Mouse (Mus musculus) erythroblast, embryonic 14.5 days (primary cell): Measurements from ENCODE around the gene Nhej1. TPM values are rescaled to one million over a fixed set of nuclear protein-coding genes. Genes with fewer than 3 reads are reported as not detected.
A peak's percentile ranks its signal among the peaks of the same experiment; 100 is the strongest.

Experiments
- H3K27me3 ChIP-seq: 2 replicates; pipeline ENCODE4 v1.6.1; 2012; ENCODE audit warnings: inconsistent platforms; ENCODE audit not compliant: control insufficient read depth
- H3K36me3 ChIP-seq: 2 replicates; pipeline ENCODE4 v1.6.1; 2012; ENCODE audit warnings: mild to moderate bottlenecking, inconsistent platforms; ENCODE audit not compliant: control insufficient read depth
- H3K4me1 ChIP-seq: 2 replicates; pipeline ENCODE4 v1.6.1; 2012; ENCODE audit warnings: inconsistent platforms; ENCODE audit not compliant: control insufficient read depth
- H3K4me3 ChIP-seq: replicated peaks from 2 replicates; pipeline ENCODE3; 2012; ENCODE audit warnings: moderate library complexity, mild to moderate bottlenecking, inconsistent platforms
- H3K9me3 ChIP-seq: 2 replicates; pipeline ENCODE4 v1.6.1; 2012; ENCODE audit warnings: low read length, inconsistent platforms, mixed read lengths; ENCODE audit not compliant: control insufficient read depth
- GATA1 ChIP-seq: IDR thresholded peaks from 2 replicates; pipeline ENCODE4 v1.6.1; 2012; ENCODE audit warnings: low read length, inconsistent platforms, mixed read lengths
- TAL1 ChIP-seq: IDR thresholded peaks from 3 replicates; pipeline ENCODE4 v1.6.1; 2012; ENCODE audit warnings: low read length, inconsistent platforms, mixed read lengths
- polyA plus RNA-seq: library from polyadenylated mRNA; stranded (reverse); fragments of >175 nt; gene quantifications from 2 replicates; pipeline ENCODE4 v1.2.3, GENCODE M21; 2012

Nhej1 gene
- 0.05 and 0.08 TPM in 2 replicates for polyA plus RNA-seq

DNA sequence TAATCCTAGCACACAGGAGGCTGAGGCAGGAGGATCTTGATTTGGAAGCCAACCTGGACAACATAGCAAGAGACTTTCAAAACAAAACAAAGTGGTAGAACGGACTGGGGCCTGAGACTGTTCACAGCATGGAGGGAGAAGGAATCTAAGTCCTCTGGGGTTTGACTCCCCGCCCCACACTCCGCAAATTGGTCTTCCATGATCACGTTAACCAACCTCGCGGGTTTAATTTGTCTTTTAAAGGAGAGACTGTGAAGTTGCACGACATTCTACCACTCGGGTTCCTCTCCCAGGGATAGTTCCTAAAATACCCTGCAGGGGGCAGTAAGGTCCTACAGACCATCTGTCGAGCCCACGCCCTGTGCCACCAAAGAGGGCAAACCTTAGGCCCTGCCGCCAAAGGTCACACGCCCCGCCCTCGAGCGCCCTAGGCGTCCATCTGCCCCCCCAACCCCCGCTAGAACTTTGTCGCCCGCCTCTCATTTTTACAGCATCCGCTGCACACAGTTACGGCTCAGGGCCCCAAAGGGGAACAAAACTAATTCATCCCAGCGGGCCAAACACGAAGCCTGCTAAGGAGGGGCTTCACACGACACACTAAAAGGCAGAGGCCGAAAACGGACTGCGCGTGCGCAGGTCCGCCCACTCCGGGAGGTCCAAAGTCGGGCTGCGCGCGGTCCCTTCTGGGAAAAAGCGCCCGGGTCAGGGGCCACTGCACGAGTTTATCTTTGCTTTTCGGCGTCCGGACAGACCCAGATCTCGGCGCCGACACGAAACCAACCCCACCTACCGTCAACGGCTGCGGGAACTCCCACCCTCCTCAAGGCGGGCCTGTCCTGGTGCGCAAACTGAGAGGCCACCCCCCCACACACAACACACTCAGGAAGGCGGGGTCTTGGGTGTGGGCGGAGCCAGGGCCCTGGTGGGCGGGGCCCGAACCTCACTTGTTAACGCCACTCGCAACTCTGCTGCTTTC is at the start of gene Nhej1:
Gene Nhej1 (minus strand): TSS at position 855 of the 976 bp plus-strand sequence.
- peak within 1 kb of the TSS; percentile 82 for H3K4me3 ChIP-seq
- H3K27me3 ChIP-seq, result no peaks in the 10 kb centered on the region
- H3K9me3 ChIP-seq, result no peaks in the 10 kb centered on the region
- TF ChIP-seq GATA1 (no peak), TAL1 (no peak)
- H3K4me1 ChIP-seq, result peaks cover 29% of the 10 kb centered on the region
- peaks cover 9% of the 10 kb centered on the region for H3K36me3 ChIP-seq

DNA sequence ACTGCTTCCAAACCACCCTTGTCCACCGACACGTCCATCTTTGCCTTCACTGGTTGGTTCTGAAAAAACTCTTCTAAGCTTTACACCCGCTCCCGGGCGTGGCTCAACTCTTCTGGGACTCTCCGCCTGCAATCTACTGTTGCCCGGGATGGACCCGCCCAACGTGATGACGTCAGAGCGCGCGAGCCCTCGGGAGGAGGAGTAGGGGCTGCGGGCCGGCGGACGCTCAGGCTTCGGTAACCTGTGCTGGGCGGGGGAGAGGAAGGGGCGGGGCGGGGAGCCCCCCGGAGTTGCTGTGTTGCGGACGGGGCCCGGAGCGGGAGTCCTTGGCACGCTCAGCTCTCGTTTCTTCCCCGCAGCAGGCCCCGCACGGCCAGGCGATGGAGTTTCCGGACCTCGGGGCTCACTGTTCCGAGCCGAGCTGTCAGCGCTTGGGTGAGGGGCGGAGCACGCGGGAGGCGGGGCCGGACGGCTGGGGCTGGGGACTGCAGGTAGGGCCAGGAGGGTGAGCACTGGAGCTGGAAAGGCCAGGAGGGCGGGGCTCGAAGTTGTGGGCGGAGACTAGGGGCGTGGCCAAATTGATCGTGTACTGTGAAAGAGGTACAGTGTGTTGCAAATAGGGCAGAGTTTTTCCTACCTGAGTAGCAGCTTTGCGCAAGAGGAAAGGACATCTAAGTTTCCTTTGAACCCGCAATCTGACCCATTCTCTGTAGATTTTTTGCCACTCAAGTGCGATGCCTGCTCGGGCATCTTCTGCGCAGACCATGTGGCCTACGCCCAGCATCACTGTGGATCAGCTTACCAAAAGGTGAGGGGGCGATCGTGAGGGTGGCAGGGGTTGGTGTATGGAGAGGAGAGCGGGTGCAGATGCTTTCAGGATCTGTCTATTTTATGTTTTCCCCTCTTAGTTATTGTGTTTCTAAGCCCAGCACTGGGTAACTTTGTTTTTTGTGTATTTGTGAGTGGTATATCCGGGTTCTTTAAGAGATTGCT is 43.8 kb upstream of the Nhej1 start, which contains the start of gene Zfand2b:
Gene Zfand2b (plus strand): TSS at position 175 of the 993 bp plus-strand sequence.
- Histone ChIP-seq H3K27me3 (no peaks in the 10 kb centered on the region), H3K4me3 (peak within 1 kb of the TSS; percentile 86), H3K36me3 (peaks cover 49% of the 10 kb centered on the region), H3K9me3 (no peaks in the 10 kb centered on the region), H3K4me1 (peaks cover 69% of the 10 kb centered on the region)
- TF ChIP-seq GATA1, result no peak
- no peak for TF ChIP-seq TAL1

DNA sequence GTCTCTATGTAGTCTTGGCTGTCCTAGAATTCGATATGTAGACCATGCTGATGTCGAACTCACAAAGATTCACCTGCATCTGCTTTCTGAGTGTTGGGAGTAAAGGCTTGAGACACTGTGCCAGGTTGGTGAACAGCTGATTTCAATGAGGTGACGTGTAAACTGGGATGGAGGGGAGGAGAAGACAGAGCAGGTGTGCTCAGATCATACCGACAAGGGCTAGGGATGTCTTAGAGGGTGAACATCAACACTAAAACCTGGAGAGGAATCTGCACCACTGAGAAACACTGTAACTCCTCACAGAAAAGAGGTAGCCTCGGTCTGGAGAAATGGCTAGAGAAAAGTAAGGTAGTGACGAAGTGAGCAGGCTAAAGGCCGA is 43.1 kb upstream of the Nhej1 start:
- no peaks in the 10 kb centered on the region for H3K27me3 ChIP-seq
- peaks cover 5% of the 10 kb centered on the region; the same call in 1 of the 2 replicates for H3K9me3 ChIP-seq
- peaks cover 42% of the 10 kb centered on the region for H3K36me3 ChIP-seq
- TF ChIP-seq TAL1, result no peak
- no peak for TF ChIP-seq GATA1
- H3K4me3 ChIP-seq, result peak overlapping the region; percentile 86
- peaks cover 63% of the 10 kb centered on the region for H3K4me1 ChIP-seq

DNA sequence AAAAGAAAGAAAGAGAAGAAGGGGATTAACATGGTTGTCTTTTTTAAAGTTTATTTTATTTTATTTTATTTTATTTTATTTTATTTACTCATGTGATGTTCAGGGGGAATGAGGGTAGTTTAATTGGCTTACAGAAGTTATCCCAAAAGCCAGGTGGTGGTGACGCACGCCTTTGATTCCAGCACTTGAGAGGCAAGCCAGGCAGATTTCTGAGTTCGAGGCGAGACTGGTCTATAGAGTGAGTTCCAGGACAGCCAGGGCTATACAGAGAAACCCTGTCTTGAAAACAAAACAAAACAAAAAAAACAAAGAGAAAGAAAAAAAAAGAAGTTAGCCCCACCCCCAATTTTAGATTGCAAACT is 35.2 kb upstream of the Nhej1 start:
- Histone ChIP-seq H3K9me3 (peaks cover 6% of the 10 kb centered on the region; the same call in 1 of the 2 replicates), H3K4me1 (peaks cover 56% of the 10 kb centered on the region), H3K4me3 (no peak overlapping the region), H3K36me3 (peaks cover 3% of the 10 kb centered on the region; the same call in 1 of the 2 replicates), H3K27me3 (no peaks in the 10 kb centered on the region)
- TF ChIP-seq TAL1 (no peak), GATA1 (no peak)

DNA sequence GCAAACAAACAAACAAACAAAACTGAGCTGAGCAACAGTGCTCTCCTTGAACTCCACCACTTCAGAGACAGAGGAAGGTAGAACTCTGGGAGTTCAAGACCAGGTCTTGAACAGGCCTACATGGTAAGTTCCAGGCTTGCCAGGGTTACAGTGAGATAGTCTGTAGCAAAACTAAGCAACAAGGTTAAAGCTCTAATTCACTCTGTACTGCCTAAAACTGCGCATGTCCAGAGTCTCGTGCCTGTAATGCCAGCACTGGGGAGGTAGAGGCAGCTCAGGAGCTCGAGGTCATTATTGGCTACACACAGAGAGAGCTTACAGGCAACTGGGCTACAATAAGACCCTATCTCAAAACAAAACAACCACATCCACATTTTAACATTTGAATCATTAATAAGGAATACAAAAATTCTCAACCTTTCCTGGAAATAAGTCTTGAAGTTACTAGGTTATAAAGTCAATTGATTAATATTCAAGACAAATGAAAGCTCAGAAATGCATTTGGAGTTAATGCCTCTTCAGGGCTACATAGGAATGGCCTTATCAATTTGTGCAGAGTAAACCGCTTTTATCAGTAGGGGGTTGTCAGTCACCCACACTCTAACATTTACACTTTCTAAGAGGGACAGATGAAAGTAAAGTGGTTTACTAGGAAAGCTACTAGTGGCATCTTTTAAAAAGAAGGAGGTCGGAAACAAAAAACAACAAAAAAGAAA is 34.7 kb upstream of the Nhej1 start:
- H3K4me3 ChIP-seq, result peak overlapping the region; percentile 26
- peaks cover 3% of the 10 kb centered on the region; the same call in 1 of the 2 replicates for H3K36me3 ChIP-seq
- TF ChIP-seq GATA1 (peak; percentile 56), TAL1 (no peak)
- H3K9me3 ChIP-seq, result peaks cover 6% of the 10 kb centered on the region; the same call in 1 of the 2 replicates
- peaks cover 62% of the 10 kb centered on the region for H3K4me1 ChIP-seq
- no peaks in the 10 kb centered on the region for H3K27me3 ChIP-seq

DNA sequence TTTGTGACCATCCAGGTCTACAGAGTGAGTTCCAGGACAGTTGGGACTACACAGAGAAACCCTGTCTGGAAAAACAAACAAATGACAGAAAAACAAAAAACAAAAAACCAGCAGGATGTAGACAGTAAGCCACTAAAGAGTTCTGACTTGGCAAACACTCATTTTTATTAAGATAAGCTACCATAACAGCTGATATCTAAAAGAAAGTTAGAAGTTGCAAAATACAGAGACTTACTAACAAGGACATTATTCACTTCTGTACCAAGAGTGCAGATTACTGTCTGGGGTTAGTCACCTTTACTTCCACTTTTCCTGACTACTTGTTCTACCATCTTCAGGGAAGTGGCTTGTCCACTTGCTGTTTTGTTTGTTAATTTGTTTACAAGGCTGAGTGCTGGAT is 34.0 kb upstream of the Nhej1 start:
- Histone ChIP-seq H3K4me1 (peaks cover 64% of the 10 kb centered on the region), H3K36me3 (peaks cover 3% of the 10 kb centered on the region; the same call in 1 of the 2 replicates), H3K27me3 (no peaks in the 10 kb centered on the region), H3K9me3 (peaks cover 6% of the 10 kb centered on the region; the same call in 1 of the 2 replicates), H3K4me3 (no peak overlapping the region)
- no peak for TF ChIP-seq GATA1
- TF ChIP-seq TAL1, result no peak

DNA sequence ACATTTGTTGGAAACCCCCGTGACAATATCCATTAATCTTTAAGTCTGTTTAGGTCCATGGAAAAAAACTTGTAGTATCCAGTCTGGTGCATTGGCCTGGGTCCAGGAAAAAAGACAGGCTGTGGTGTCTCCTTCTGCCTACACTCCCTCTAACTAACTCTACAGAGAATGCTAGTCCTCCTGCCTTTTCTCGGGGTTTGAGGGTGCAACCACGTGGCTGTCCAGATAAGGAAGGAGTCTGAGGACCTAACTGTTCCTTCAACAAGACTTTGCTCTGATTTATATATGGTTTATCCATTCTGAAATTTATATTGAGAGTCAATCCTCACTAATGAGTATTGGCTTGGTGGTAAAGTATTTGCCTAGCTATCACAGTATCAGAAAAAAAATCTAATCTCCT is 30.8 kb upstream of the Nhej1 start:
- peaks cover 57% of the 10 kb centered on the region for H3K4me1 ChIP-seq

DNA sequence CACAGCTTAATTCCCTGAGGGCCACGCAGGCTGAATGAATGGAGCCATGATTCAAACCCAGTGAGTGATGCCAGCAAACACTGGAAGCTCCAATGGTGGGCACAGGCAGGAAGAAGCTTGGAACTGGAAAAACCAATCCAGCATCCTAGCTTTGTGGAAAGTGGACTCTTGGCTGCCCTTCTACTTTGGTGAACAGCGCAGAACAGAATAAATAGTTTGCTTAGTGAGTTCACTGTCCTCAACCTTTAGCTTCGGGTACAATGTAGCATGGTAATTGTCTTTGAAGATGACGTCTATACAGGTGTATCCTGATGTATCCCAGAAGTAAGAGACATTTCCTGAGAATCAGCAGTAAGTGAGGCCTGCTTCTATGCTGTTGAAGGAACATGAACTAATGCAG is 23.7 kb upstream of the Nhej1 start:
- H3K4me1 ChIP-seq, result peaks cover 43% of the 10 kb centered on the region
- no peak overlapping the region for H3K4me3 ChIP-seq
- TF ChIP-seq GATA1 (no peak), TAL1 (no peak)
- no peaks in the 10 kb centered on the region for H3K27me3 ChIP-seq
- H3K9me3 ChIP-seq, result no peaks in the 10 kb centered on the region
- peaks cover 68% of the 10 kb centered on the region for H3K36me3 ChIP-seq

More for the DNA sequence above, 30.8 kb upstream of the Nhej1 start:
- H3K9me3 ChIP-seq, result no peaks in the 10 kb centered on the region
- no peaks in the 10 kb centered on the region for H3K27me3 ChIP-seq
- H3K4me3 ChIP-seq, result no peak overlapping the region
- H3K36me3 ChIP-seq, result peaks cover 3% of the 10 kb centered on the region; the same call in 1 of the 2 replicates
- no peak for TF ChIP-seq GATA1
- no peak for TF ChIP-seq TAL1
